Mouse (Mus musculus): ENCODE measurements around the gene Slc35d1.

DNA sequence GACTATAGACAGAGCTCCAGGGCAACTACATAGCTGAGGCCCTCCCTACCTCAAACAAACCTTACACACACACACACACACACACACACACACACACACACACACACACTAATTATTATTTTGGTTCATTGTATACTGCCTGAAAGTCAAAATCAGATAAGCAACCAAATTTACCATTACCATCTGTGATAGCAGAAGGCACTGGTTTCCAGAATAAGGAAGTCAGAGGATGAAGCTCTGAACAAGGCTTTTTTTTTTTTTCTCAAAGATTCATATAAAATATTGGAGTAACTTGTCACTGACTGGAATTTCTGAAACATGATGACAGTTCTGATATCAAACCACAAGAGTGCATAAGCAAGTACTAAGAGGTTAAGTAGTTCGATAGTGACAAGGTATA lies 6.4 kb downstream of the Slc35d1 start:
- TF ChIP-seq E2F4 (IDR thresholded peaks at IDR 0.05; ENCODE audit: insufficient replicate concordance, low read depth, low read length) = no peak
- TF ChIP-seq POLR2A (IDR thresholded peaks at IDR 0.05; ENCODE audit: low read depth, low read length) = no peak

Data from CH12.LX (cell line).